Mouse (Mus musculus) kidney, adult 2 months (tissue): ENCODE measurements around the gene Shank2.

ENCODE experiments used
- CTCF ChIP-seq: fragments of 200-500 bp; conservative IDR thresholded peaks from 2 replicates; pipeline ENCODE4 v1.5.1; 2011; ENCODE audit warnings: low read depth, mild to moderate bottlenecking, control low read depth, low read length, moderate library complexity, mixed read lengths; ENCODE audit not compliant: insufficient read depth, insufficient read length
- POLR2A ChIP-seq: fragments of 200-500 bp; IDR thresholded peaks from one replicate; pipeline ENCODE4 v1.6.1; 2011; ENCODE audit warnings: low read depth, low read length, control low read depth

- no peak for TF ChIP-seq CTCF
- no peak for TF ChIP-seq POLR2A
Measured at GRCm38 (mm10) chr7:144340376-144340775, 338.6 kb downstream of the Shank2 start.
